Mouse (Mus musculus) layer of hippocampus, postnatal 10 days (tissue): ENCODE results near the gene E2f4. TPM values are rescaled to one million over a fixed set of nuclear protein-coding genes. Genes with fewer than 3 reads are reported as not detected.

Experiments
- DNase-seq, 2 experiments: peaks; one replicate each; pipeline ENCODE4 v3.0.0; 2021; ENCODE audit warnings: low spot score in 2 of 2
- total RNA-seq, 2 experiments: library from RNA; stranded (reverse); gene quantifications; 2 replicates each; pipeline ENCODE4 v1.2.3; 2021

Gene E2f4
- total RNA-seq, 2 experiments from 2014 or later, result 31.9 to 33.5 TPM

GRCm38 (mm10) chr8:105268342-105269074 is 29.0 kb upstream of the E2f4 start:
- peak; percentile 58 to 75 for DNase-seq

GRCm38 (mm10) chr8:105269075-105269458 is 28.4 kb upstream of the E2f4 start:
- DNase-seq, result no peak

- no peak for DNase-seq
These were observed 28.0 kb upstream of the E2f4 start, which contains the start of gene Hsf4 for GRCm38 (mm10) chr8:105269461-105269947. Gene Hsf4 (plus strand): TSS chr8:105269801.

- no peak for DNase-seq
These were observed 27.2 kb upstream of the E2f4 start for GRCm38 (mm10) chr8:105270101-105270915.

GRCm38 (mm10) chr8:105270916-105271186 is 26.6 kb upstream of the E2f4 start:
- no peak for DNase-seq

GRCm38 (mm10) chr8:105275387-105275786 is 22.1 kb upstream of the E2f4 start:
- DNase-seq, result no peak

GRCm38 (mm10) chr8:105275840-105276239 is 21.6 kb upstream of the E2f4 start, which contains the start of gene Nol3:
Gene Nol3 (plus strand): TSS chr8:105276140.
- peak in 1 of 2 experiments; percentile 10 for DNase-seq

- DNase-seq, result no peak
These were observed 21.0 kb upstream of the E2f4 start for GRCm38 (mm10) chr8:105276292-105277120.

GRCm38 (mm10) chr8:105278911-105279334 is 18.5 kb upstream of the E2f4 start:
- DNase-seq, result peak; percentile 80 to 88

GRCm38 (mm10) chr8:105280567-105280966 is 16.9 kb upstream of the E2f4 start:
- no peak for DNase-seq

- no peak for DNase-seq
These were observed 15.6 kb upstream of the E2f4 start for GRCm38 (mm10) chr8:105281821-105282220.

- DNase-seq, result no peak
These were observed 15.2 kb upstream of the E2f4 start for GRCm38 (mm10) chr8:105282239-105282638.

GRCm38 (mm10) chr8:105283074-105283473 is 14.4 kb upstream of the E2f4 start:
- peak in 1 of 2 experiments; percentile 52 for DNase-seq

- DNase-seq, result no peak
These were observed 11.9 kb upstream of the E2f4 start for GRCm38 (mm10) chr8:105285514-105285913.

- no peak for DNase-seq
These were observed 10.6 kb upstream of the E2f4 start for GRCm38 (mm10) chr8:105286907-105287306.

- no peak for DNase-seq
These were observed 9.2 kb upstream of the E2f4 start for GRCm38 (mm10) chr8:105288231-105288630.

GRCm38 (mm10) chr8:105288958-105289732 is 8.3 kb upstream of the E2f4 start:
- peak; percentile 97 to 98 for DNase-seq

- DNase-seq, result peak; percentile 67
These were observed 7.5 kb upstream of the E2f4 start, which contains the start of gene 4931428F04Rik for GRCm38 (mm10) chr8:105289805-105290460. Gene 4931428F04Rik (minus strand): TSS chr8:105289864.

GRCm38 (mm10) chr8:105290554-105291314 is 6.7 kb upstream of the E2f4 start:
- DNase-seq, result peak; percentile 90 to 91
